Mouse (Mus musculus) left cerebral cortex, adult 8-10 months (tissue): ENCODE data around the gene Clasrp. TPM values are rescaled to one million over a fixed set of nuclear protein-coding genes. Genes with fewer than 3 reads are reported as not detected.

Source experiments
- DNase-seq, 2 experiments: peaks; one replicate each; pipeline ENCODE4 v3.0.0; 2022; ENCODE audit warnings: low spot score in 2 of 2
- total RNA-seq, 4 experiments: library from RNA; stranded (reverse); gene quantifications; 2 replicates each; pipeline ENCODE4 v1.2.4; 2022

Clasrp gene
- total RNA-seq, 4 experiments from 2014 or later, result 74.8 to 89.4 (median 84.1) TPM

GRCm38 (mm10) chr7:19563884-19564283, 40.4 kb downstream of the Clasrp start:
- DNase-seq, result no peak

DNA sequence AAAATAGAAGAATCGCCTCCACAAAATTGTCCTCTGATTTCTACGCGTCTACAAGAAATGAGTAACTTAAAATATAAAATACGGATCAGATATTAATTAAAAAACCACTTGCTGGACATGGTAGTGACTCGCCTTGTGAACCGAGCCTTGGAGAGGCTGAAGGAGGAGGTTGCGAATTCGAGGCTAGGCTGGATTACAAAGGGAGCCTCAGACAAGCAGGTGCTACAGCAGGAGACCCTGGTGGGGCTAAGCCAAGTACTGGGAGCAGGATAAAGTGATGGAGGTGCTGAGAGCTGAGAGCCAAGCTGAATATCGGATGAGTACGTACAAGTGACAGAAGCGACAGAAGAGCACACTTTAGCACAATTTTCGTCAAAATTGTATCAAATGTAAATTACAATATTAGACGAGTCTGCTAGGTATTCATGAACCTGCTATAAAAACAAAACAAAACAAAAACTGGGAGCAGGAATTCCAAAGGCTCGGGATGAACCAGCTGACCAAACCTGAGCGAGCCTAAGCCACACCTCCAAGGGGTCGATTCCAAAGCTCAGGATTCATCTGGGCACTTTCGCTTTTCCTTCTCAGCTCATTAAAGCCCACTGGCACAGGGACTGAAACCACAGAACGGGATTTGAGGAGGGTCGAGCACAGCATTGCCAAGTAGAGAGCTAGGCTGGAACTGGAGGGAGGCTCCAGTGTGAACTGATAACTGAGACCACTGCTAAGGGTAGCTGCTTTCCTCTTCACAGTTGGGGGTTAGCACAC, 41.5 kb downstream of the Clasrp start, which contains the start of gene Ppp1r37:
Gene Ppp1r37 (minus strand): TSS at position 434 of the 768 bp plus-strand sequence.
- DNase-seq, result no peak

- peak; percentile 76 to 90 for DNase-seq
Observed at GRCm38 (mm10) chr7:19561765-19562642, 42.3 kb downstream of the Clasrp start.

DNA sequence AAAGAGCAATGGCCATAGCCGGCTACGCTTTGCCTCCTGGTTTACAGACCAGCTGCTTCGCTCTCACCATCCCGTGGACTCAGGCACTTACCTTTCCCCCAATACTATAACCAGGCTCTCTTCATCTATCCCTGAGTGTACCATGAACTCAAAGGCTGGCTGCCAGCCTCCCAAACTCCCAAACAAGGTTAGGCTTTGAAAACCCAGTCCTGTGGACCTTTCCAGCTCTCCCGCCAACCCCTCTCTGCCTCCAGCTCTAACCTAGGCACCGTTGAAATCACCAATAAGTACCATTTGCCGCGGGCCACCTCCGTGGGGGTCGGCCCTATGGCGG, 42.9 kb downstream of the Clasrp start:
- no peak for DNase-seq

DNA sequence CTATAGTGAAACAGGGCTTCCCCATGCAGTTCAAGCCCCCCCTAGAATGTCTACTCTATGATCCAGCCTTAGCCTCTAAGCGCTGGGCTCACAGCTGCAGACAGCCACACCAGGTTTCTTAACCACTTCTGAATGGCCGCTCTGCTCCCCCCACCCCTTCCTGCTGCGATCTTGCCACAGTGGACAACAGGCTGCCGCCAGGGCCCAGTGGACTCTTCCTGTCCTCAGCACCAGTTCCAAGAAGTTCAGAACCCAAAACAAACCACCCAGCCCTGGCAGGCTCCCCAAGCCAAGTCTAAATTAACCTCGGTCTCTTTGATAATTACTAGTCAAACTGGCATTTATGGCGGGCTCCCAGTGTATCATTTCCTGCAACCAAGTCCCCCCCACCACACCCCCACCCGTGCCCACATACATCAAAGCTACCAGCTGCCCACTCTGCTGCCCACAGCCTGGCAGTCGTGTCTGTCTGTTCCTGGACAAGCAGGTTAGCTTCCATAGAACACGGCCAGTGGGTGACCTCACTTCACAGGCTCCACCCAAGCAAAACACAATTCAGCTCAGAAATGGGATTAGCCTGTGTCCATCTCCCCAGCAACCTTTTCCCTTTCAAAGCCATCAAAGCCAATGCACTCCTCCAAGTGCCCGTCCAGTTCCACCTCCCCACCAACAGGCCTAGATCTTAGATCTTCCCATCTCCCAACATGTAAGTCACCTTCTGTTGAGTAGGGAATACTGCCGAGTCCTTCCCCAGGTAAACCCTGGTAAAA, 43.6 kb downstream of the Clasrp start:
- DNase-seq, result no peak

DNA sequence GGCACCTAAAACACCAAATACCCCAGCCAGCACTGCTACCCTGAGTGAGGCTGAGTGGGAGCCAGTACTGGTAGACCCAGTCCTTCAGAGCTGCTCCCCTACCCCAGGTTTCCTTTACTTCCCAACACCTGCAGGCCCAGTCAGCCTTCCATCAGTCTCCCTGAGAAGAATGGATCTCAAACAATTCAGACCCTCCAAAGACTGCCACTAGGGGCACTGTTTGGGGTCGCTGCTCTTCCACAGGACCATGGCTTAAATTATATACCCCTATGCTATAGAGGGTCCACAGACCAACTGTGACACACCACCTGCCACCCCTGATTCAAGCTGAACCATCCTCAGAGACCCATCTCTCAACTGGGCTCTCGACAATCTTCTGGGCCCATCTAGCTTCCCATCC, 45.3 kb downstream of the Clasrp start:
- no peak for DNase-seq

DNA sequence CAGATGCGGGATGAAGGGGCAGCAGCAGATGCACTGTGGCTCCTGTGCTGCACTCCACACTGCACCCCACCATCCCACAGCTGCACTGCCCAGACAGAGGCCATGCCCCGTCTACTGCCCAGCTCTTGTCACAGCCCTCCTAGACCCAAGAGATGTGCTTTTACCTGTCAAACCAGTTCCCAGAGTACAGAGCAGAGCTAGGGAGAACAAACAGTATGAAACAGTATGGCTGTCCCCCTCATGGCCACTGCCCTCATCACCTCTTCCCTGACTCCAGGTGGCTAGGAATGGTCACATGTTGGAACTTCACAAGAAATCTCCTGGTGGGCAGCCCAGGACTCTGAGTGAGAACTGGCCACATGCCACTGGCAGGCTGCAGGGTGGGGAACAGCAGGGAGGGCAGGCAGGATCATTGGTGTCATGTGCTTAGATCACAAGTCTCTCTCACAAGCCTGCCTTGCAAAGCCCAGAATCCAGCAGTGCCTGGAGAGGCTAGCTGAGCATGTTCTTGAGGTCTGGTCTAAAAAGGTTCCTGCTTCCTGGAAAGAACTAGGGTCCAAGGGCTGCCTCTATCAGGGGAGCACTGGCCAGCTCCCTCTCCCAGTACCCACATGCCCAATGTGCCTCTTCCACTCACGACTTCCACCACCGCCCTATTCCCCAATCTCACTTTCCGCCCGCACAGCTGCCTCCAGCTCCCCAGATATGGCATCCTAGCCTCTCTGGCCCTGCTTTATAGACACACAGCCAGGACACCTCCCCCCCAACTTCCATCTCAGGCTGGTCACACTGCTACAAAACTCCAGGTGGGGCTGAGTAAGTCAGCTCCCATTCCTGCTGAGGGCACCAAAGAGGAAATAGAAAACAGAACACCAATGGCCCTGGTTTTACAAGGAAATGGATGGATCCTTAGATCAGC, 46.0 kb downstream of the Clasrp start:
- peak in 1 of 2 experiments; percentile 43 for DNase-seq

DNA sequence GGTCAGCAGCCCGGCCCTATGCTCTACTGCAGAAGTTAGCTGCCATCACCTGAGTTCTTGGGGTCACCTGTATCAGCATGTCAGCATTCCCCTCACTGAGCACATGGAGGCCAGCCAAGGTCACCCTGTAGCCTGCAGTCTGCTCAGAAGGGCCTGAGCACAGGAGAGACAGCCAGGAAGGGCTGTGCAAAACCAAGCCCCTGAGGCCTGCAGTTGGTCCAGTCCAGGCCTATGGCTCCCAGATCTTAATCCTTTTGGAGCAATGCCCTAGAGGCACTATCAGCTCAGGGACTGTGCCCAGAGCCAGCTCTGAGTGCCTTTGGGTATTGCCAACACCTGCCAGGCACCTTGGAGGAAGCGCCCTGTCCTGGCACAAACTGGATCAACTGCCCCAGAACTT, 47.2 kb downstream of the Clasrp start:
- no peak for DNase-seq

DNA sequence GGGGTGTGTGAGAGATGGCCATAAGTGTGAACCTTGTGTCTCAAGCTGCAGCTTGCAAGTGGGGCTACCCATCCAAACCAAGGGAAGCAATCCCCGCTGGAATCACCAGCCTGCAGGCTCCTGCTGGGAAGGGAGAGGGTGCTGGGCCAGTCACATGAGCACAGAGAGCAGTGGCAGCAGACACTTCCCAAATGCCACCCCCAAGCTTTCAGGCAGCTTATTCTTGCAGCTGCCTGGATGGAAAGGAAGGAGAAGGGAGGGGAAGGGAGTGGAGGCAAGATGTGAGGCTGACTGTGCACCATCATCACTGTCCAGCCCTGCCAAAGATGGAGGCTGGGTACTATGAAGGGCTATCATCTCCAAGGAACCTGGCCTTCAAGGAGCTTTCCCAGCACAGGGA, 50.1 kb downstream of the Clasrp start:
- peak; percentile 45 to 72 for DNase-seq

GRCm38 (mm10) chr7:19552443-19552842, 51.8 kb downstream of the Clasrp start:
- DNase-seq, result no peak

GRCm38 (mm10) chr7:19551634-19552033, 52.7 kb downstream of the Clasrp start:
- no peak for DNase-seq

- DNase-seq, result no peak
Observed at GRCm38 (mm10) chr7:19549394-19549793, 54.9 kb downstream of the Clasrp start.

- DNase-seq, result no peak
Observed at GRCm38 (mm10) chr7:19547344-19547969, 56.8 kb downstream of the Clasrp start.

DNA sequence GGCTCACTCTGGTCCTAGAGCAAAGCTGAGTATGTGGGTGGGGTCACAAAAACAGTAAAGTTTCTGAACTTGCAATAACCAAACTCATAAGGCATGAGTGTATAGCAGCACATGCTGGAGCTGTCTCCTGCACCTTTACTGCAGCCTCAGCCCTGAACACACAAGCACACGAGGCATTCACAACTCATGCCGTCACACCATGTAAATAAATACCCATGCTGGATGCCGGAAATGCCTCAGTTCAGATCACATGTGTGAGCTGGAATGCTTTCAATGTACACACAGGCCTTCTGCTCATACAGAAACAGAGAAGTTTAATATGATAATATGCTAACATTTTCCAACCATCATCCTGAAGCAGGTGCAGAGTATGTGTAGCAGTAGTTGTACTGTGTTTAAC, 58.3 kb downstream of the Clasrp start:
- DNase-seq, result no peak

GRCm38 (mm10) chr7:19543584-19543983, 60.7 kb downstream of the Clasrp start:
- no peak for DNase-seq

- no peak for DNase-seq
Observed at GRCm38 (mm10) chr7:19542155-19542691, 62.1 kb downstream of the Clasrp start.

DNA sequence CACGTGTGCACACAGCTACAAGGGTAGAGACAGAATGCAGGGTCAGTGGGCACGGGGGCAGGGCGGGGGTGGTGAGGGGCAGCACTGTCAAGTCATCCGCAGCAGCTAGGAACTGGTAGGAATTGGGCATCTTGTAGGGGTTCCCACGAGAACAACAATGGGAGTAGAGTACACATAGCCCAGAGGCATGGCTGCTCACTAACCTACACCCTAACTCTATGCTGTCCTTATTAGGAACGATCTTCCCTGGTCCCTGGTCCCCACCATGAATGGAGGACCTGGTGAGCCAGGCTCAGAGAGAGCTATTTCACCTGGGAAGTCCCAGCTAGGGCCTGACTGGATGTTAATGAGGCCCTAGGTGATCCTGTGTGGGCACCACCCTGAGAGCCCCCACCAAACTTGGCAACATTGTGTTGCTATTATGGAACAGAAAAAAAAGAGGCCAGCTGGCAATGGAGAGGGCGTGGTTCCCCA, 62.6 kb downstream of the Clasrp start:
- no peak for DNase-seq

GRCm38 (mm10) chr7:19540771-19541566, 63.3 kb downstream of the Clasrp start:
- DNase-seq, result no peak

DNA sequence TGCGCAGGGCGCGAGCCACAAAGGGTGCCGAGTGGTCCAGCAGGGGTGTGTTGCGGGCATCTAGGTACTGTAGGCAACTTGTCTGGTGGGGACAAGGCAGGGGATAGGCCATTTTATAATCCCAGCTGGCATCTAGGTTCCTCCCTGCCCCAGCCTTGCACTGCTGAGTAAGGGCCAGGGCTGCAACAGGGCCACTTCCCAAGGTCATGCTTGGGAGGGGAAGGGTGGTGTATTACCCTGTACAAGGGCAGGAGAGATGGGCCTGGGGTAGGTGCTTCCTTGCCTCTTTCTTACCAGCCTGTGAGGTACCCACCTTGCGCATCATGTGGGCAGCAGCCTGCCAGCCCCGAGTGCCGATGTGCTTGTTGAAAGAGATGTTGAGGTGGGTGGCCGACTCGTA, 69.6 kb downstream of the Clasrp start:
- no peak for DNase-seq
